Mouse (Mus musculus) cerebellum, postnatal 4 days (tissue): ENCODE measurements at regions not wholly inside any gene's neighbourhood (a gene's known extent, or its start where the extent isn't known, plus 50 kb on each side); places are given as distances from the start of the nearest gene placed in this dataset.

Source experiments
- DNase-seq, 2 experiments: peaks; one replicate each; pipeline ENCODE4 v3.0.0; 2022; ENCODE audit warnings: low spot score in 2 of 2, mixed read lengths in 1 of 2

- no peak for DNase-seq
Observed at GRCm38 (mm10) chr14:61696290-61696842, 89.1 kb downstream of the Kcnrg start.

- DNase-seq: no peak
Observed at GRCm38 (mm10) chr14:61696886-61697554, 89.8 kb downstream of the Kcnrg start.

GRCm38 (mm10) chr14:61697704-61698103, 90.4 kb downstream of the Kcnrg start:
- no peak for DNase-seq

- DNase-seq: no peak
Observed at GRCm38 (mm10) chr14:61698358-61699055, 91.2 kb downstream of the Kcnrg start.

- no peak for DNase-seq
Observed at GRCm38 (mm10) chr14:61699638-61700037, 92.4 kb downstream of the Kcnrg start.

- DNase-seq: no peak
Observed at GRCm38 (mm10) chr14:61701131-61701530, 93.9 kb downstream of the Kcnrg start.

- no peak for DNase-seq
Observed at GRCm38 (mm10) chr14:61703916-61704315, 96.7 kb downstream of the Kcnrg start.

- no peak for DNase-seq
Observed at GRCm38 (mm10) chr14:61706984-61707383, 99.7 kb downstream of the Kcnrg start.

GRCm38 (mm10) chr14:61708331-61708730, 101.1 kb downstream of the Kcnrg start:
- DNase-seq: no peak

GRCm38 (mm10) chr14:61715746-61716145, 108.5 kb downstream of the Kcnrg start:
- DNase-seq: no peak

GRCm38 (mm10) chr14:61718392-61719124, 111.3 kb downstream of the Kcnrg start:
- DNase-seq: no peak

GRCm38 (mm10) chr14:61721302-61721701, 114.0 kb downstream of the Kcnrg start:
- no peak for DNase-seq

- no peak for DNase-seq
Observed at GRCm38 (mm10) chr14:61724942-61725341, 117.7 kb downstream of the Kcnrg start.

- DNase-seq: no peak
Observed at GRCm38 (mm10) chr14:61728562-61728961, 121.3 kb downstream of the Kcnrg start.

GRCm38 (mm10) chr14:61735541-61735940, 128.3 kb downstream of the Kcnrg start:
- DNase-seq: no peak

- DNase-seq: no peak
Observed at GRCm38 (mm10) chr14:61736384-61737322, 129.4 kb downstream of the Kcnrg start.

- no peak for DNase-seq
Observed at GRCm38 (mm10) chr14:61737504-61738040, 130.3 kb downstream of the Kcnrg start.

- DNase-seq: no peak
Observed at GRCm38 (mm10) chr14:61739453-61739852, 132.2 kb downstream of the Kcnrg start.

GRCm38 (mm10) chr14:61743855-61744408, 136.7 kb downstream of the Kcnrg start:
- no peak for DNase-seq

GRCm38 (mm10) chr14:61753421-61753820, 146.2 kb downstream of the Kcnrg start:
- no peak for DNase-seq

- DNase-seq: no peak
Observed at GRCm38 (mm10) chr14:61756651-61757050, 149.4 kb downstream of the Kcnrg start.
